Mouse (Mus musculus) heart, embryonic 14.5 days (tissue): ENCODE measurements at regions not wholly inside any gene's neighbourhood (a gene's known extent, or its start where the extent isn't known, plus 50 kb on each side); places are given as distances from the start of the nearest gene placed in this dataset.

ENCODE experiments used
- ATAC-seq: fragments of 200-750 bp; cut with Nextera tagmentation; 2 replicates; pipeline ENCODE4 v1.8.0; 2017; ENCODE audit warnings: low read depth, moderate TSS enrichment; ENCODE audit not compliant: insufficient number of reproducible peaks, insufficient read depth, low FRiP score
- H3K27ac ChIP-seq, 2 experiments: fragments of 200-500 bp in 1 of 2; fragments of 300-500 bp in 1 of 2; sonication (generic) in 1 of 2; replicated peaks in 1 of 2; 2 replicates each; pipeline ENCODE4 v1.5.1; 2012 to 2014; ENCODE audit warnings: low read depth in 2 of 2, low read length in 2 of 2, control low read depth in 1 of 2, mild to moderate bottlenecking in 1 of 2, mixed read lengths in 1 of 2; ENCODE audit not compliant: control insufficient read depth in 1 of 2, insufficient read depth in 1 of 2
- H3K27me3 ChIP-seq: fragments of 300-500 bp; sonication (generic); 2 replicates; pipeline ENCODE4 v1.6.1; 2014; ENCODE audit warnings: mild to moderate bottlenecking, low read length, control low read depth; ENCODE audit not compliant: control insufficient read depth, insufficient read depth
- H3K36me3 ChIP-seq: fragments of 300-500 bp; sonication (generic); 2 replicates; pipeline ENCODE4 v1.6.1; 2014; ENCODE audit warnings: mild to moderate bottlenecking, control low read depth, low read length, mixed read lengths; ENCODE audit not compliant: control insufficient read depth, insufficient read depth
- H3K4me1 ChIP-seq, 2 experiments: fragments of 200-500 bp in 1 of 2; fragments of 300-500 bp in 1 of 2; sonication (generic) in 1 of 2; 2 replicates each; pipeline ENCODE4 v1.6.1; 2012 to 2014; ENCODE audit warnings: low read length in 2 of 2, control low read depth in 1 of 2, mixed read lengths in 1 of 2; ENCODE audit not compliant: control insufficient read depth in 2 of 2, insufficient read depth in 2 of 2
- H3K4me2 ChIP-seq: fragments of 300-500 bp; sonication (generic); 2 replicates; pipeline ENCODE4 v1.6.1; 2014; ENCODE audit warnings: mild to moderate bottlenecking, low read length
- H3K4me3 ChIP-seq, 2 experiments: fragments of 200-500 bp in 1 of 2; fragments of 300-500 bp in 1 of 2; sonication (generic) in 1 of 2; 2 replicates each; pipeline ENCODE4 v1.5.1; 2012 to 2014; ENCODE audit warnings: low read length in 2 of 2, mild to moderate bottlenecking in 2 of 2, control low read depth in 1 of 2, low read depth in 1 of 2, moderate library complexity in 1 of 2; ENCODE audit not compliant: control insufficient read depth in 1 of 2, insufficient read depth in 1 of 2
- H3K9ac ChIP-seq: fragments of 300-500 bp; sonication (generic); 2 replicates; pipeline ENCODE4 v1.6.1; 2014; ENCODE audit warnings: mild to moderate bottlenecking, low read length
- H3K9me3 ChIP-seq: fragments of 300-500 bp; sonication (generic); 2 replicates; pipeline ENCODE4 v1.6.1; 2016; ENCODE audit warnings: low read length, control low read depth; ENCODE audit not compliant: control insufficient read depth
- WGBS: fragments of 180-500 bp; shearing (Covaris S2); extraction: QIAGEN DNeasy Blood & Tissue Kit; methylation state at CpG from one replicate; pipeline ENCODE4 v1.1.7; 2014; 5-methylcytosine and 5-hydroxymethylcytosine counted together

DNA sequence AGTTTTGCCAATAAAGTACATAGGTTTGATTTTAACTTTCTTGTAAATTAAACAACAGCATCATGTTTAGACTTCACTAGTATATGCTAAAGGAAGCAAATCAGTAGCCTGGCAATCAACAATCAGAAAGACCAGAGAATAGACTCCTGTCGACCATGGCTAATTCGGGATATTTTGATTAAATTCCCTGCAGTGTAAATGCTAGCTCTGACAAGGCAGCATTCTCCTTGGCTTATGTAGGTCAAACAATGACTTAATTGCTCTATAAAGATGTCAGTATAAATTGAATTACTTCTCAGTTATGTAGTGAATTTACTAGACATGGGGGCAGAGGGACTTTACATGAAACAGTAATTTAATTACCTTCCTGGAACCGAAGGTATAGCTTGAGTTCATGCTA, 84.2 kb upstream of the Robo1 start:
- 72% methylated on average over 3 of the region's 3 CpGs for WGBS
- H3K4me1 ChIP-seq = no peaks in the 10 kb centered on the region; a peak in 1 of 4 replicates
- H3K9ac ChIP-seq = no peak overlapping the region
- no peaks in the 10 kb centered on the region for H3K36me3 ChIP-seq
- no peak for ATAC-seq
- no peak overlapping the region for H3K27ac ChIP-seq
- no peak overlapping the region for H3K4me3 ChIP-seq
- no peaks in the 10 kb centered on the region for H3K9me3 ChIP-seq
- H3K4me2 ChIP-seq = no peak overlapping the region
- H3K27me3 ChIP-seq = no peaks in the 10 kb centered on the region

DNA sequence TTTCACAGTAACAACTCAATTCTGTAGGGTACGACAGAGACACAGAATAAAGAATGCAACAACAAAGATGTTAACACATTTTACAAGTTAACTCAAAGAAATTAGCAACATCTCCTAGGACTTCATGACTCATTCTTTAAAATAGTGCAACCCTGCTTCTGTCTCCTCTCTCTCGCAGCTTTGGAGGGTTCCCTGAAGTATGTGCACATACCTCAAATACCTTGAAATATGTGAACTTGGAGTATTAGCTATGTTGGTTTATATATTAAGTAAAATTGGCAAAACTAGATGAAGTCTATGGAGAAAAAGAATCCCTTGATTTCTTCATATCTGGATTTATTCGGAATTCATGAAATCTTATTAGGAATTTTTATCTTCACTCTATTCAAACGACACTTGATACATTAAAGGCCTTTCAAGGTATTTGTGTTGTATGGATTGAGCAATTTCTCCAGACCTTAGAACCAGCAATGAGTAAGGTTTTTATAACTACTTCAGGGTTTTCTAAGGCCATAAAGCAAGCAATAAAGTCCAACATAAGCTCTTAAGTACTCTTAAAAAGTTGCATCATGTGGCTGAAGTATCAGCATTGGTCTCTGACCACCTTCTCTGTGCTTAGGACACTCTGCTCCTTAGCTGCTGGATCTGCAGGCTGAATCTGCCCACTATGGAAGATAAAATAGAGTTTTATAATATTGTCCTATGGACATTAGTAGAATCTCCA, 82.8 kb upstream of the Robo1 start:
- 68% methylated on average over 4 of the region's 4 CpGs for WGBS
- H3K9ac ChIP-seq = no peak overlapping the region
- no peaks in the 10 kb centered on the region for H3K9me3 ChIP-seq
- no peaks in the 10 kb centered on the region; a peak in 1 of 4 replicates for H3K4me1 ChIP-seq
- no peak overlapping the region for H3K4me3 ChIP-seq
- H3K27ac ChIP-seq = no peak overlapping the region
- no peaks in the 10 kb centered on the region for H3K27me3 ChIP-seq
- ATAC-seq = no peak
- H3K4me2 ChIP-seq = no peak overlapping the region
- H3K36me3 ChIP-seq = no peaks in the 10 kb centered on the region

DNA sequence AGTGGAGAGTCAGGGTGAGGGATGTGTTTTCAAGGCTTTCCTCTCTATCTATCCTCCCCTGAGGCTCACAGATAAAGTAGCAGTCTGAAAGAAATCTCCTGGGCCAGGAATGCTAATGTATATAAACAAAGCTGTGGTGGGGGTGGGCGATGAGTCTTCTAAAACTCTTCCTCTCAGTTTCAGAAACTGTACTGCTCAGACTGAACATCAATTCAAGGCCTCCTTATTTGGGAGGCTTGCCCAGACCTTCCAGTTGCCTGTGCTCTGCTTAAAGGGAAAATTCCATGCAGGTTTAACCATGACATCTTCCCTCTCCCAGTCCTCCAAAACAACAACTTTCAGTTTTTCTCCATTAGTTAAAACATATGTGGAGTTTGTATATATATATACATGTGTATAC, 73.7 kb upstream of the Robo1 start:
- H3K27me3 ChIP-seq = no peaks in the 10 kb centered on the region
- H3K9me3 ChIP-seq = no peaks in the 10 kb centered on the region
- no peak overlapping the region for H3K27ac ChIP-seq
- no peaks in the 10 kb centered on the region for H3K36me3 ChIP-seq
- no peak overlapping the region for H3K4me2 ChIP-seq
- no peak overlapping the region for H3K9ac ChIP-seq
- peaks cover 0 to 3% of the 10 kb centered on the region in 2 experiments; a peak in 1 of 4 replicates for H3K4me1 ChIP-seq
- ATAC-seq = no peak
- WGBS = 11% methylated on average over 1 of the region's 1 CpGs
- H3K4me3 ChIP-seq = no peak overlapping the region

DNA sequence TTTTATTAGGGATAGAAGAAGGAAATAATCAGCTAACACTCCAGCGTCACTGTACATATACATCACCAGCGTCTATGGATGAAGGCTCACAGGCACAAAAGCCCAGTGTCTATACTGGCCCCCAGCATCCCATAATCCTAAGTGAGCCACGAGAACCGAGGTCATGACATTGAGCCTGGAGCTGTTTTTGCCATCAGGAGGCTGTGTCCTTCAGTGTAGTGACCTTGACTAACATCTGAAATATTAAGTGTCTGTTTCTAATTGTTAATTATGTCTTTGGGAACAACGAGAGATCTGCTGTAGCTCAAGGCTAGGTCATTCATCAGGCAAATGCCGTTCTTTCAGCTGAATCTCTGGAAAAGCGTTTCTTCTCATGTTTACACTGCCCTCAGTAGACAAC, 68.5 kb upstream of the Robo1 start:
- no peak overlapping the region for H3K4me3 ChIP-seq
- H3K36me3 ChIP-seq = no peaks in the 10 kb centered on the region
- no peaks in the 10 kb centered on the region for H3K9me3 ChIP-seq
- H3K27me3 ChIP-seq = no peaks in the 10 kb centered on the region
- 79% methylated on average over 7 of the region's 7 CpGs for WGBS
- no peak overlapping the region for H3K4me2 ChIP-seq
- H3K4me1 ChIP-seq = no peaks in the 10 kb centered on the region
- H3K9ac ChIP-seq = no peak overlapping the region
- ATAC-seq = no peak
- H3K27ac ChIP-seq = no peak overlapping the region

DNA sequence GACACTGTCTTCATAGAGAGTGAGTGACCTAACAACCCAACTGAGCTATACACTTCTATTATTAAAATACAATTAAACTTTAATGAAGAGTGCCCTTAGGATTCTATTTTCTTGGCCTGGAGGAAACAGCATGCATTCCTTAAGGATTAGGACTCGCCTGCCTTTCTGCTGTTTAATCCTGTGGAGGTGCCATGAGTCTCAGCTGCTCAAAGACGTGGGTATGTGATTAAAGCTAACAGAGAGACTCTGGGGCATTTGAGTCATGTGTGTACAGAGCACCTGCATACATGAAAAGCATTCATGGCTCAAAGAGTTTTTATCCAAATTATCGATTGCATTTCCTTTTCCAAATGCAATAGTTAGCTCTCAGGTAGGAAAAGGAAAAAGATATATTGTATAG, 51.7 kb upstream of the Robo1 start:
- 58% methylated on average over 3 of the region's 3 CpGs for WGBS

More for the DNA sequence above, 51.7 kb upstream of the Robo1 start:
- Histone ChIP-seq H3K4me1 (no peaks in the 10 kb centered on the region), H3K4me3 (no peak overlapping the region), H3K27ac (no peak overlapping the region), H3K27me3 (no peaks in the 10 kb centered on the region), H3K4me2 (no peak overlapping the region), H3K9me3 (no peaks in the 10 kb centered on the region), H3K36me3 (no peaks in the 10 kb centered on the region), H3K9ac (no peak overlapping the region)
- no peak for ATAC-seq
